Mouse (Mus musculus) cerebellum, adult 2 months (tissue): ENCODE measurements around the gene Rcvrn. TPM values are rescaled to one million over a fixed set of nuclear protein-coding genes. Genes with fewer than 3 reads are reported as not detected.

Source experiments
- DNase-seq, 2 experiments: peaks; one replicate each; pipeline ENCODE4 v3.0.0; 2021
- H3K27ac ChIP-seq: fragments of 200-500 bp; 2 replicates; pipeline ENCODE4 v1.5.1; 2012; ENCODE audit warnings: low read length, control low read depth, inconsistent platforms; ENCODE audit not compliant: insufficient read depth
- H3K27me3 ChIP-seq: fragments of 200-500 bp; 2 replicates; pipeline ENCODE4 v1.6.1; 2012; ENCODE audit warnings: inconsistent platforms, mild to moderate bottlenecking, low read length, moderate library complexity; ENCODE audit not compliant: control insufficient read depth, insufficient read depth
- H3K4me1 ChIP-seq: fragments of 200-500 bp; 2 replicates; pipeline ENCODE4 v1.6.1; 2011; ENCODE audit warnings: low read length; ENCODE audit not compliant: control insufficient read depth, insufficient read depth
- H3K4me3 ChIP-seq: fragments of 200-500 bp; replicated peaks from 2 replicates; pipeline ENCODE3; 2011; ENCODE audit warnings: mild to moderate bottlenecking, low read depth, low read length, control low read depth; ENCODE audit not compliant: insufficient read depth
- CTCF ChIP-seq: fragments of 200-500 bp; IDR thresholded peaks from 2 replicates; pipeline ENCODE4 v1.5.1; 2011; ENCODE audit warnings: low read depth, mild to moderate bottlenecking, control low read depth, low read length, moderate library complexity, borderline replicate concordance; ENCODE audit not compliant: insufficient read depth
- POLR2A ChIP-seq: fragments of 200-500 bp; IDR thresholded peaks from 2 replicates; pipeline ENCODE4 v1.6.1; 2011; ENCODE audit warnings: low read length, control low read depth, borderline replicate concordance; ENCODE audit not compliant: insufficient read depth
- WGBS: fragments of 180-500 bp; shearing (Covaris S2); methylation state at CpG from one replicate; pipeline ENCODE4 v1.1.7; 2018; 5-methylcytosine and 5-hydroxymethylcytosine counted together
- polyA plus RNA-seq: library from polyadenylated mRNA; depleted of rRNA; stranded (reverse); fragments of >200 nt; gene quantifications from 2 replicates; pipeline ENCODE4 v1.2.3, GENCODE M21; 2012

Rcvrn gene
- polyA plus RNA-seq, 1 experiment: 0.41 TPM

DNA sequence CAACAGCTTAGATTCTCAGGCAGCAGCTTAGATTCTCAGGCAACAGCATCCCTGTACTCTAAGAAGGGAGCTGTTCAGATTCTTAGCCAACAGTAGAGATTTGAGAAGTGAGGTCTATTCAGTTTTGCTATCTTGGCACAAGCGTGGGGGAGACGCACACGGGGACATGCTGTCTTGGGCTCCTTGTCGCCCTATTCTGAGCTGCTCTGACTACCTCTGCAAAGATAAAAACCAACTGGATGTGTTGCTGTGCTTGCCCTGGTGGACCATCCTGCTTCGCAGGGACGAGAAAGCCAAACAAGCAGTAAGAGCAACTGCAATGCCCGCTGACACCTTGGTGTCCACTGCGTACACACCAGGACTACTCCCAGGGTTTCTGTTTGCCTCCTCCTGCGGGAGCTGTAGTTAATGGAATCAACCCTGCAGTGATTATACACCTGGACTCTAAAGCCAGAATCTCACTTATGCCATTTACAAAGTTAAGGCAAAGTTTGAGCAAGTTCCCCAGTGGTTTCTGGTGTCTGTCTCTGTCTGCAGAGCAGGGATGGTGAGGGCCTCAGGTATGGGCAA lies 41.5 kb upstream of the Rcvrn start:
- H3K4me1 ChIP-seq: peaks cover 53% of the 10 kb centered on the region
- peak overlapping the region; percentile 87 for H3K27ac ChIP-seq
- no peaks in the 10 kb centered on the region for H3K27me3 ChIP-seq
- H3K4me3 ChIP-seq: peak overlapping the region; percentile 83
- WGBS: 15% methylated on average over 9 of the region's 9 CpGs
- peak; percentile 45 to 52 for DNase-seq
- no peak; the same call in 1 of the 2 replicates for TF ChIP-seq POLR2A
- no peak for TF ChIP-seq CTCF

DNA sequence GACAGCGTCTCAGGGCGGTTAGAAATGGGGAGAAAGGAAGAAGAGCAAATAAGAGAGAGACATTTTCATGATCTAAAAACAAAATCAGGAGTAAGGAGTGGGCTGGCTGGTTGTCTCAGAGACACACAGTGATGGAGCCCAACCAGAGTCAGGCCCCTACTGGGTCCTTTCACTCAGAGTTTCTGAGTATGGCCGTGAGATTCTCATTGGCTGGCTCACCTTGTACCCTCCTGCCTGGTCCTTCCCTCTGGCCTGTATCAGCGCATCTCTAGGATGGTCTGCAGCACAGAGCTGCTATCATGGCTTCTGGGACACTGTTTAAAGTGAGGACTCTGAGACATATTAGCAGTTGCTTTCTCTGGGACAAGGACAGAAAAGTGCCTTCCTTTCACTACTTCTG lies 40.6 kb upstream of the Rcvrn start:
- peak; percentile 57 to 70 for DNase-seq
- Histone ChIP-seq H3K27me3 (no peaks in the 10 kb centered on the region), H3K4me1 (peaks cover 59% of the 10 kb centered on the region), H3K27ac (peak overlapping the region; percentile 87), H3K4me3 (peak overlapping the region; percentile 83)
- TF ChIP-seq CTCF: no peak
- peak; percentile 57; the same call in 1 of the 2 replicates for TF ChIP-seq POLR2A
- 28% methylated on average over 4 of the region's 4 CpGs for WGBS

DNA sequence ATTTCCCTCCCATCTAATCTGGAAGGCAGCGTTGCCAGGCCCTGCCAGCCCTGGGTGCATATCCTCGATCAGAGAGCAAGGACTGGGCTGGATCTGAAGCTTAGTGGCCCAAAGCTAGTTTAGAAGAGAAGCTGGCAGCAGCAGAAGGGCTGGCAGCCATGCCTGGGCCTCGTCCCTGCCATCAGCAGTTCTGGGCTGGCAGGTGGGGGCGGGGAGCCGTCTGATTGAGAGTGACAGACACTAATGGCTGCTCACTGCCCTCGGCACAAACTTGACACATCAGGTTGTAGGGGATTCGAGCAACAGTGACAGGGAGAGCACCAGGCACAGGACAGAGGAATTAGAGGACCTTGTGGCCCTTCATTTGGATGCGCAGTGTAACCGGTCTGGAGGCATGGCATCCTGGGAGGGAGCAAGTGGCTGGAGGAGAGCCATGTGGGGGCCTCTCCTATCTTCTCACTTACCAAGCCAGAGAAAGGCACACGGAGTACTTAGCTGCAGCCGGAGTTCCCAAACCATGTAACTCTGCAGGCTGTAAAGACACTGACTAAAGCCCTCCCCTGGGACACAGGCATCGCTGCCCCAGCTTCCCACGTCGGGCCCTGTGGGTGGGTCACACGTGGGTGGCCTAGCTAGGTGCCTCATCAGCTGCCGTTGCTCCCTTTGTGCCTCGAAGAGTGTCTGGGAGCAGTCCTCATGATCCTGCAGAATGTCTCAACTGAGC lies 39.7 kb upstream of the Rcvrn start:
- DNase-seq: peak; percentile 85 to 88
- peak overlapping the region; percentile 83 for H3K4me3 ChIP-seq
- 16% methylated on average over 17 of the region's 17 CpGs for WGBS
- peak overlapping the region; percentile 87 for H3K27ac ChIP-seq
- H3K4me1 ChIP-seq: peaks cover 64% of the 10 kb centered on the region
- no peaks in the 10 kb centered on the region for H3K27me3 ChIP-seq
- TF ChIP-seq POLR2A (peak; percentile 13; the same call in 1 of the 2 replicates), CTCF (no peak)

DNA sequence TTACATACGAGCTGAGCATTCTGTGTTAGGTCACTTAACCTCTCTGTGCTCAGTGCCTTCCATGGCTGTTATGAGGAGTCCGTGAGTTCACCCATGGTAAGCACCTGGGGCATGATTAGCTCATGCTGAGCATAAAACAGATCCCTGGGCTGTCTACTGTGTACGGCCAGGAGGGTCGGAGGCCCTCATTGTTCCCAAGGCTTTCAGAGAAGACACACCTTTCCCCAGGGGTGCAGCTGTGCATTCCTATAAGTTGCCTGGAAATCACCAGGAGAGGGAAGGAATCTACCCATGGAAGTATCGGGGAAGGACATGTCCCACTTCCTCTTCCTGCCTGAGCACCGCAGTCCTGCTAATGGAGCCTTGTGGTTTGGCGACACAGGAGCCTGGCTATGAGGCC lies 38.8 kb upstream of the Rcvrn start:
- WGBS: 63% methylated on average over 7 of the region's 7 CpGs
- H3K27ac ChIP-seq: peak overlapping the region; percentile 87
- peak in 1 of 2 experiments; percentile 39 for DNase-seq
- TF ChIP-seq CTCF (no peak), POLR2A (no peak)
- H3K4me1 ChIP-seq: peaks cover 62% of the 10 kb centered on the region
- peak overlapping the region; percentile 13 for H3K4me3 ChIP-seq
- no peaks in the 10 kb centered on the region for H3K27me3 ChIP-seq

DNA sequence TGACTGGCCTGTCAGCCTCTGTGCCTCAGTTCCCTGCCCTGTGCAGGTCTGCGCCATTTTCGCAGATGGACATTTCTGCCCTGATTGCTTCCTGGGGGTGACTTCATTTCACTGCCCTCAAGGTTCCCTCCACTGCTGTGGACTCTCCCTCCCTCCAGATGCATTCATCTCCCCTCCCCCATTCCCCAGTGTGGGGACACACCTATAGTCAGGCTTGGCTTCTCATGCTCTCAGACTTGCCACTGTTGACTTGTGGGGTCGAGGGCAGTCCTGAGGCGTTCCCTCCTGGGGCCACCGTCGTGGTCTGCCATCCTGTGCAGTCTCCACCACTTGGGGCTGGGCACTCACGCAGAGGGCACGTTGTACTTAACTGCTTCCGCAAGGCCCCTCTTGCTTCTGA lies 38.3 kb upstream of the Rcvrn start:
- H3K27me3 ChIP-seq: no peaks in the 10 kb centered on the region
- no peak for DNase-seq
- peak overlapping the region; percentile 87 for H3K27ac ChIP-seq
- 0 out of 2 replicates have a peak, but pooled peaks have one; percentile 18 for TF ChIP-seq POLR2A
- TF ChIP-seq CTCF: no peak
- WGBS: 55% methylated on average over 9 of the region's 9 CpGs
- peak overlapping the region; percentile 13 for H3K4me3 ChIP-seq
- peaks cover 62% of the 10 kb centered on the region for H3K4me1 ChIP-seq

DNA sequence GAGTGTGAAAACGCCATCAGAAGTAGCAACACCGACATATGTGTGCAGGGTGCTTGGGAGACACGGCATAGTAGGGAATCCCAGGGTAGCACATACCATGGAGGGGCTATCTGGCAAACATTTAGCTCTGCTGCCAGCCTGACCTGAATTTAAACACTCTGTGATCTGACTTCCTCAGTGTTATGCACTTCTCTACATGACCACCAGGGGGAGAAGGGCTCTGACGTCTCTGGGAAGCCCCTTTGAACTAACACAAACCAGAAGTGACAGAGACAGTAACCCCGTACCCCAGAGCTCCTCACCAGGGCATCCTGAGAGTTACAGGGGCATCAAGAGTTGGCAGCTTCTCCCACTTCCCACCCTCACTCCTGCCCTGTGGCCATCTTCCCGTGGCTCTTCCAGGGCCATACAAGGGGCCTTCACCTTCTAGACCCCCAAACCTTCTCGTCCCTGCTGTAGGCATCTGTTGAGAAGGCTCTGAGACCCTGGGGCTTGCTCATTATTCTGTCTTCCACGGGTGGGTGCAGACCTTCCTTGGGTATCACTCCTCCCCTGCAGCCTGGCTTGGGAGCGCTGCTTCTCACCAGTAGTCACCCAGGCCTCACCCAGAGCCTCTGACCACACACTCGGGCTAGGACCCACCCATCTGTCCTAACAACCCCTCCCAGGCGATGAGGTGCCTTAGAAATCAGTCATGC lies 37.3 kb upstream of the Rcvrn start:
- Histone ChIP-seq H3K27ac (peak overlapping the region; percentile 87), H3K4me1 (peaks cover 72% of the 10 kb centered on the region), H3K27me3 (no peaks in the 10 kb centered on the region), H3K4me3 (peak overlapping the region; percentile 27)
- peak; percentile 69 to 76 for DNase-seq
- 28% methylated on average over 11 of the region's 11 CpGs for WGBS
- TF ChIP-seq POLR2A (no peak), CTCF (peak; percentile 79)

DNA sequence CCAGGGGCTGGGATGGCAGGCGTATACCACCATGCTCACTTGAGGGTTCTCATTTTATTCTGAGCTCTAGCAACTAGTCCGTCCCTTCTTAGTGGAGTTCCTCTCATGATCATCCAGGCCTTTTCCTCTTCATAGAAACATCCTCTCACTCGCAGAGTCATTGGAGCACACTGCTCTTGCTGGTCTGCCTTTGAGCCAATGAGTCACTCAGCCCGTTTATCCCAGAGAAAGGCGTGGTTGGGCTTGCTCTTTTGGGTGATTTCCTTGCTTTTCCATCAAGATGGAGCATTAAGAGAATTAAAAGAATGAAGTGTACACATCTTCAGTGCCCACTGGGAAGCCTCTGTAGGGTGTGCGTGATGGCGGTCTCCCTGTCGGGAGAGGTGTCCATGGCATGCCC lies 33.7 kb upstream of the Rcvrn start:
- peaks cover 82% of the 10 kb centered on the region for H3K4me1 ChIP-seq
- no peak for TF ChIP-seq POLR2A
- TF ChIP-seq CTCF: no peak
- no peaks in the 10 kb centered on the region for H3K27me3 ChIP-seq
- WGBS: 87% methylated on average over 8 of the region's 8 CpGs
- peak overlapping the region; percentile 83 for H3K27ac ChIP-seq
- no peak overlapping the region for H3K4me3 ChIP-seq
- DNase-seq: no peak
